8 mouse cellular contexts compared by ENCODE assay signal in genomic region chr4:133339148-133339749, GRCm38 (mm10). TPM values are rescaled to one million over a fixed set of nuclear protein-coding genes. Genes with fewer than 3 reads are reported as not detected.
DNase-seq lines count a peak whose midpoint lies in the region; ATAC-seq and TF ChIP-seq lines count a peak whose summit lies in the region.

No protein-coding gene starts in this region.

- no peak overlapping the region for H3K27ac ChIP-seq in ES-Bruce4 (ENCODE audit: insufficient read depth, low read length)
- peak overlapping the region; percentile 80 for H3K27ac ChIP-seq in forebrain, embryonic 14.5 days (ENCODE audit: low read depth, low read length)

- no peak for TF ChIP-seq EP300 in ES-Bruce4 (IDR thresholded peaks at IDR 0.05; ENCODE audit: insufficient read depth, low read depth, low read length)

- intact Hi-C loops in heart, postnatal 25 days (cut with DNase I) = no loop called here

- H3K4me2 ChIP-seq in forebrain, embryonic 14.5 days (ENCODE audit: low read length) = peak overlapping the region; percentile 70

- no peaks in the 10 kb centered on the region for H3K9me3 ChIP-seq in ES-Bruce4 (replicated peaks; ENCODE audit: control insufficient read depth, insufficient read depth, low read length, poor library complexity, severe bottlenecking)
- no peaks in the 10 kb centered on the region for H3K9me3 ChIP-seq in forebrain, embryonic 14.5 days (replicated peaks; ENCODE audit: control insufficient read depth, low read length)

- no peaks in the 10 kb centered on the region for H3K27me3 ChIP-seq in ES-Bruce4 (ENCODE audit: control insufficient read depth, insufficient read depth, low read length, poor library complexity, severe bottlenecking)
- H3K27me3 ChIP-seq in forebrain, embryonic 14.5 days (replicated peaks; ENCODE audit: control insufficient read depth, insufficient read depth, low read length) = no peaks in the 10 kb centered on the region

- WGBS in forebrain, embryonic 14.5 days = under 1% methylated on average over 57 of the region's 60 CpGs
- 1% methylated on average over 60 of the region's 60 CpGs for WGBS in lung, adult 2 months

- no peaks in the 10 kb centered on the region for H3K36me3 ChIP-seq in ES-Bruce4 (ENCODE audit: control insufficient read depth, insufficient read depth, low read length, poor library complexity, severe bottlenecking)
- H3K36me3 ChIP-seq in forebrain, embryonic 14.5 days (ENCODE audit: control insufficient read depth, insufficient read depth, low read length) = no peaks in the 10 kb centered on the region

- TF ChIP-seq CTCF in ES-Bruce4 (IDR thresholded peaks at IDR 0.05; ENCODE audit: low read depth, low read length) = no peak
- no peak for TF ChIP-seq CTCF in lung, adult 2 months (IDR thresholded peaks at IDR 0.05; ENCODE audit: insufficient read depth, low read length)

- ATAC-seq in cerebellum, adult (ENCODE audit: insufficient number of reproducible peaks, low FRiP score, low TSS enrichment) = peak; percentile 96
- ATAC-seq in forebrain, embryonic 14.5 days = peak; percentile 97
- peak; percentile 90 for ATAC-seq in neutrophil, adult 5-6 weeks (ENCODE audit: extremely low read depth, insufficient number of reproducible peaks, low FRiP score, poor library complexity, severe bottlenecking)

- no peaks in the 10 kb centered on the region for H3K4me1 ChIP-seq in ES-Bruce4 (ENCODE audit: control insufficient read depth, insufficient read depth, low read length)
- peaks cover 11% of the 10 kb centered on the region for H3K4me1 ChIP-seq in forebrain, embryonic 14.5 days (ENCODE audit: control insufficient read depth, insufficient read depth, low read length)
- H3K4me1 ChIP-seq in lung, adult 2 months (ENCODE audit: control insufficient read depth, insufficient read depth, low read length) = no peaks in the 10 kb centered on the region

- H3K4me3 ChIP-seq in ES-Bruce4 (ENCODE audit: low read depth, low read length) = peak overlapping the region; percentile 65
- H3K4me3 ChIP-seq in forebrain, embryonic 14.5 days (ENCODE audit: low read depth, low read length) = peak overlapping the region; percentile 89
- H3K4me3 ChIP-seq in lung, adult 2 months (replicated peaks; ENCODE audit: extremely low read depth, low read depth, low read length) = peak overlapping the region; percentile 86

- no peak for TF ChIP-seq POLR2A in ES-Bruce4 (IDR thresholded peaks at IDR 0.05; ENCODE audit: insufficient read depth, low read length)
- peak; percentile 77; the same call in 1 of the 2 replicates for TF ChIP-seq POLR2A in lung, adult 2 months (IDR thresholded peaks at IDR 0.05; ENCODE audit: borderline replicate concordance, extremely low read depth, low read depth, low read length)

- H3K9ac ChIP-seq in ES-Bruce4 (ENCODE audit: low read depth, poor library complexity, severe bottlenecking) = peak overlapping the region; percentile 89
- peak overlapping the region; percentile 94 for H3K9ac ChIP-seq in forebrain, embryonic 14.5 days (ENCODE audit: low read length)

- DNase-seq in forebrain, embryonic 14.5 days (ENCODE audit: low spot score) = peak; percentile 97
- peak; percentile 97 for DNase-seq in heart, postnatal 25 days (ENCODE audit: low spot score)
- DNase-seq in layer of hippocampus, adult 18-20 months (ENCODE audit: low spot score in 2 of 2) = peak; percentile 98 to 99
- DNase-seq in lung, adult 2 months = peak; percentile 96
- DNase-seq in thymus, adult 18-20 months = peak; percentile 97 to 98

RNA-seq across cellular contexts. Expression of gene Wdtc1, which starts 14.0 kb away (rescaled TPM):
- 69.2 and 71.5 TPM in 2 replicates for polyA plus RNA-seq in ES-Bruce4 (2011; ENCODE audit: insufficient read depth, insufficient read length, low read depth, missing spikeins)
- polyA plus RNA-seq in forebrain, embryonic 14.5 days (2014; fragmentation: Nextera tagmentation; extraction: Ambion mirVana) = 17.5 and 18.9 TPM in 2 replicates
- total RNA-seq in heart, postnatal 25 days (2021) = 10 to 100 TPM; 81.2 to 82.7 TPM
- total RNA-seq in layer of hippocampus, adult 18-20 months (2021) = 10 to 100 TPM; 79.6 to 83.1 TPM
- polyA plus RNA-seq in lung, adult 2 months (2012; rRNA removed) = 49.1 and 50.3 TPM in 2 replicates
- total RNA-seq in neutrophil, adult 5-6 weeks (2017) = 23.0 and 26.6 TPM in 2 replicates

RNA-seq across cellular contexts. Expression of gene Slc9a1, which starts 30.3 kb away (rescaled TPM):
- 18.4 and 21.4 TPM in 2 replicates for polyA plus RNA-seq in ES-Bruce4 (2011; ENCODE audit: insufficient read depth, insufficient read length, low read depth, missing spikeins)
- polyA plus RNA-seq in forebrain, embryonic 14.5 days (2014; fragmentation: Nextera tagmentation; extraction: Ambion mirVana) = 4.4 and 7.3 TPM in 2 replicates
- 10 to 100 TPM; 16.3 to 20.0 TPM for total RNA-seq in heart, postnatal 25 days (2021)
- 10 to 100 TPM; 62.2 to 62.9 TPM for total RNA-seq in layer of hippocampus, adult 18-20 months (2021)
- polyA plus RNA-seq in lung, adult 2 months (2012; rRNA removed) = 39.9 and 40.4 TPM in 2 replicates
- 15.8 and 22.7 TPM in 2 replicates for total RNA-seq in neutrophil, adult 5-6 weeks (2017)
